Mouse (Mus musculus) cerebellum, adult 2 months (tissue): ENCODE measurements around the gene Gm281.

Experiments used
- CTCF ChIP-seq: fragments of 200-500 bp; IDR thresholded peaks from 2 replicates; pipeline ENCODE4 v1.5.1; 2011; ENCODE audit warnings: low read depth, mild to moderate bottlenecking, control low read depth, low read length, moderate library complexity, borderline replicate concordance; ENCODE audit not compliant: insufficient read depth
- POLR2A ChIP-seq: fragments of 200-500 bp; IDR thresholded peaks from 2 replicates; pipeline ENCODE4 v1.6.1; 2011; ENCODE audit warnings: low read length, control low read depth, borderline replicate concordance; ENCODE audit not compliant: insufficient read depth

DNA sequence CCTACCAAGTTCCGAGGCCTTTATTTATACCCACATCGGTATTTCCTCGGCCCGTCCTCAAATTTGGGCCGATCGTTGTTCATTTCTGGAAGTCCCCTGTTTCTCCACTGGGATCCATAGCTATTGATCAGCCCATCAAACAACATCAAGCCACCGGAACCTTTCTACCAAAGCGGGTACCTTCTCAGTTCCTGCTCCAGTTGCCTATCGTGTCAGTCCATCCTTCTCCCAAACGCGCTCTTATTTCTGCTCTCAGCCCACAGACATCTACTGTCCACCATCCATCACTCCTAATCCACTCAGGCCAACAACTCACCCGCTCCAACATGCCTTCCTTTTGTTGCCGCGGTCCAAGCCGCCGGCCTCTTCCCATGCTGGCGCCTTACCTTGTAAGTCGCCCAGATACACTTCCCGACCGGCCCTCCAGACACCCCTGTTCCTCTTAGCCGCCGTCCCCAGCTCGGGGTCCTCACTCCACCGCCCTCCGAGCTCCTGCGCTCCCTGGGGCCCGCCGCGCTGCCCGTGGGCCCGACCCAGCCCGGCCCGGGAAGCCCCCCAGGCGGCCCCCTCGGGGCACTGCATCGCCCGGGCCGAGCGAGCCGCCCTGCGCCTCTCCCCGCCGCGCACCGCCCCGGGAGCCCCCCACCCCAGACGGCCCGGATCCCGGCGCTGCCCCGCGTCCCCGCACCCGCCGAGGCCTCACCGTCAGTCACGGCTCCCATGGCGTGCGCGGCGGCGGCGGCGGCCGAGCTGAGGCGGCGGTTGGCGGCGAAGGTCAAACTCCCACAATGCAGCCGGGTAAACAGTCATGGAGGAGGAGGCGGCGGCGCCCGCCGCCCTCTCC is 46.4 kb upstream of the Gm281 start:
- TF ChIP-seq POLR2A (0 out of 2 replicates have a peak, but pooled peaks have one; percentile 15), CTCF (no peak)
